Mouse (Mus musculus) A20 (cell line): Measurements from ENCODE around the gene Slc6a9.

ENCODE experiments used
- DNase-seq: peaks from one replicate; pipeline ENCODE4 v3.0.0-alpha.2; 2011; ENCODE audit warnings: low read depth, low spot score

The Slc6a9 gene

DNA sequence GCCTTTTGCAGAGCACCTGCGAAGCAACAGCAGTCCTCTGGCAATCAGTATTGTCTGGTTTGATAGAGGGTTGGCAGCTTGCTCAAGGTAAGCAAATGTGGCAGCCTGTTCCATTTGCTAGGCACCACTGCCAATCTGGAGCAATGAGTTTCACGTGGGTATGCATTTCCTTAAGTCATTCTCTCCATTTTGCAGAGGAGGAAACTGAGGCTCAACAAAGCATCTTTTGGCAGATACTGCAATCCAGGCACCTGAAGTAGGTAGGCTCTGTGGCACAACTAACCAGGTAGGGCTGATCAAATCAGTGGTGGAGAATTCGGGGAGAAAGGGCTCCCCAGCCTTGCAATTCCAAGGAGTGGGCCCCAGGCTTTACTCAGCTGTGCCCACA is at the start of gene Slc6a9:
TSS of gene Slc6a9 (plus strand) at position 50 of the 388 bp plus-strand sequence.
- no peak for DNase-seq

GRCm38 (mm10) chr4:117786963-117787362 is 47.3 kb upstream of the Slc6a9 start:
- peak; percentile 87 for DNase-seq

GRCm38 (mm10) chr4:117788308-117788707 is 46.0 kb upstream of the Slc6a9 start:
- DNase-seq, result no peak

GRCm38 (mm10) chr4:117799904-117800303 is 34.4 kb upstream of the Slc6a9 start:
- DNase-seq, result no peak

DNA sequence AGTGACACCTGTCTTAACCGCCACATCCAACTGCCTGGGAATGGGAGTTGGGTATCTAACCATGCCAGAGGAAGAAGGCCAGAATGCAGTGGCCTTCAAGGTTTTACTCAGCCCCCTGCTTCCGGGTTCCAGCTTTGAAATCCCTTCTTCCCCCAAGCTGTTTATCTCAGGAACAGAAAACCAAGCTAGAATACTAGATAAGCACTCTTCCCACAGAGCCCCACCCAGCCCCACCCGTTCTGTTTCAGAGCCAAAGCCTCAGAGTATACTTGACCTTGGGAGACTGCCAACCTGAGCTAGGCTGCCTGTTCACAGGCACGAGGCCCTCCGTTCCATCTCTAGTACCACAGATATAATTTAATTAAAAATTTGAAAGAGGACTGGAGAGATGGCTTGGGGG is 27.3 kb upstream of the Slc6a9 start:
- no peak for DNase-seq

DNA sequence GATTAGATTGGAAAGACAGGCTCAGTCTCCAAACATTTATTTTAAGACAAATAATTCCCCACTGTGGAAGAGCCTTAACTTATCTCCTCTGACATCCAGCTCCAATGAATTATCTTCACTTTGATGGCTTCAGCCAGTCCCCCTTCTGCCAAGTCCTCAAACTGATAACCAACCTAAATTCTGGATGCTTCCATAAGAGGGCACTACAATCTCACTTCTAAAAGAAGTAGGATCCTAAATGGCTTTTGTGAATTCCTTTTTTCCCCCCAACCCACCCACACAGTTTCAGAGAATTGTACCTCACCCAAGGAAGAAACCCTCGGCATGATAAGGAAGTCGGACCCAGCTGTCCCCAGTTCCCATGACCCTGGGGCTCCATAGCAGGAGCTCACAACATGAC is 23.4 kb upstream of the Slc6a9 start:
- DNase-seq, result no peak

- no peak for DNase-seq
Measured at GRCm38 (mm10) chr4:117813591-117814192, 20.6 kb upstream of the Slc6a9 start.

DNA sequence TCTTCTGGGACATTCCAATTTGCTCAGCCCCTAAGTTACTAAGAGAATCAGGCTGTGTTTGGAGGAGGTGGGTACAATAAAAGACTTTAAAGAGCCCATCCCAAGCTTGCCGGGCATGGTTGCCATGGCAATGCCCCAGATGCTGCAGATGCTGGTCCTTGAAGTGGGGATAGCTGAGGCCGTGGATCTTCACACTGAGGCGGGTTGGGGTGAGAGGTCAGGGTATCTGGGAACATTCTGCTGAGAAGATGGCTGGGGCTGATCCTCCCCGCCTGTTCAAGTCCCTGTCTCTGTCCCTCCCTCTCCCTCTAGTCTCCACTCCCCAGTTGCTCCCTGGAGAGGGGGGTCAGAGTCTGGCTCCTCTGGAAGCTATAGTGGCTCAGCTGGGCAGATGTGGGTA is 20.0 kb upstream of the Slc6a9 start:
- no peak for DNase-seq

DNA sequence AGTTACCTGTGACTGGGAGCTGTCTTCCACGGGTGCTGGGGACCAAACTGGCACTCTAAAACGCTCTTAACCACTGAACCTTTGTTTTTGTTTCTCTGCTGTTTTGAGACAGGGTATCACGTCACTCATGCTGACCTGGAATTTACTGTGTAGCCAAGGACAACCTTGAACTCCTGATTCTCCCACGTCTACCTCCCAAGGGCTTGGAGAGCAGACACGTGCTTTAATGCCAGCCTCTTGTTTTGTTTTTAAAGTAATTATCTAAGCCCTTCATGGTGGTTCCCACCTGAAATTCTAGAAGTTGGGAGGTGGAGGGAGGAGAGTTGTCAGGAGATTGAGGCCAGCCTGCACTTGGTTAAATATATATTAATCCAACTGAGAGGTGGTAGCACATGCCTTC is 17.5 kb upstream of the Slc6a9 start:
- no peak for DNase-seq

DNA sequence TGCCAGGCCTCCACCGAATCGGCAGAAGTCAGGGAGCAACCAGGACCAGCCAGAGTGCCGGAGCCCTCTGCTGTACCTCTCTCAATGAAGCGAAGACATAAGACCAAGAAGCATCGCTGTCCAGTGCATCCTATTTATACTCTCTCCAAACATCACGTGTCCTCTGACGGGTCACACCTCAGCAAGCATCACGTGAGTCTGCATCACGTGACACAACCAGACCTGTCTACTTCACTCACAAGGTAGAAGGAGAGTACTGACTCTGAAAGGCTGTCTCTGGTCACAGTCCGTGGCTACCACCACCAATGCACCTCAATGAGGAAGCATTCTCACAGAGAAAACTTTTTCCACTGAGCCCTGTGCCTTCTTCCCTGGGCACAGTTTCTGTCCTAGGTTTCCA is 16.3 kb upstream of the Slc6a9 start:
- no peak for DNase-seq

DNA sequence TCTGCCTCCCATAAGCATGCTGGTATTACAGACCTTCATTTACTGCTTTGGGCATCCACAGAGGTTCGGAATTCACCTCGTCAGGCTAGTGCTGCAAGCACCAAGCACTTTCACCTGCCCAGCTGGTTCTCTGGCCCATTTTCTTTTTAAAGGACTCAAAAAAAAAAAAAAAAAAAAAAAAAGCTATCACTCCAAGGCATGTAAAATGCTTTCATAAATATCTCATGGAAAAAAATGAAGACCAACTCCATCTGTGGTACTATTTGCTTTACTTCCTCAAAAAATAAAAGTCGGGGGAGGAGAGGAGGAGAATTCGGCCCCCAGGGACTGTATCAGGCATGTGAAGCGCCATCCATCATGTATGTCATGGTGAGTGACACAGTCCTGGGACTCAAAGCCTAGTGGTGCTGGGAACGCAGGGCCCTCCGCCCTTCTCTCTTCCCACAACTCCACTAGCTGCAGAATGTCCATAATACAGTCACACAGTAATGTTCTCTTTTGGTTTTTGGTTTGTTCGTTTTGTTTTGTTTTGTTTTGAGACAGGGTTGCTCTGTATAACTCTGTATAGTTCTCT is 5.6 kb upstream of the Slc6a9 start:
- DNase-seq, result no peak

- DNase-seq, result peak; percentile 46
Measured at GRCm38 (mm10) chr4:117829260-117830123, 4.8 kb upstream of the Slc6a9 start.

- no peak for DNase-seq
Measured at GRCm38 (mm10) chr4:117830124-117830551, 4.2 kb upstream of the Slc6a9 start.

DNA sequence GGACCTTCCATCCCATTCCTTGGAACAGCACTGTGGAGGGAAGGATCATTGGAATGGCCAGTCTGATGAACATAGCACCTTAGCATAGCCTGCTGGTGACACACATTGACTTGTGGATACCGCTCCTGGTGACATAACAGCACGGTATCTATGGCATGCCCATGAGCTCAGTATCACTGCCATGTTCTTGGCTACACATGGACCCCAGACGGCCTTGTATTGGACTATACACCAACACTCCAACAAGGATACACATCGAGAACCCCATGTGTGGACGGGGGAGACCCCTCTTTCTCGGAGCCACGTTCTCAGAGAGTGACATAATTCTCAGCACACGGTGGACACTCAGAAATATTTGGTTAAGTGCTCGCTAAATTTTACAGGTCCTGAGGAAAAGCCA is 3.5 kb upstream of the Slc6a9 start:
- DNase-seq, result no peak

DNA sequence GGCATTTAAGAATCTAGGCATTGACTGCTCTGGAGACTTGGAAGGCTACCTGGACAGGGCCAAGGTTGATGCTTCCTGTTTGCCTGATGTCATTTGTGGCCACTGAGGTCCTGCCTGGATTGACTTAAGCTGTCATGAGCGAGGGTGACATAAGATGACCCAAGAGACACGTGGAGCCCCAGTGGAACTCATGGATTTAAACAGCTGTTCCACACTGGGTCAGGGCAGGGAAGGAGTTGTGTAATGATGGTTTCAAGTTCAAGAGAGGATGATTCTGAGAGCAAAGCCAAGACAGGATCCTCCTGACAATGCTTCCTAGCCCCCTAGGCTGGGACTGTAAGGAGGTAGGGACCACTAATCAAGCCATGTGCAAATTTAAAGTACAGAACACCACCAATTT is 2.8 kb upstream of the Slc6a9 start:
- no peak for DNase-seq

DNA sequence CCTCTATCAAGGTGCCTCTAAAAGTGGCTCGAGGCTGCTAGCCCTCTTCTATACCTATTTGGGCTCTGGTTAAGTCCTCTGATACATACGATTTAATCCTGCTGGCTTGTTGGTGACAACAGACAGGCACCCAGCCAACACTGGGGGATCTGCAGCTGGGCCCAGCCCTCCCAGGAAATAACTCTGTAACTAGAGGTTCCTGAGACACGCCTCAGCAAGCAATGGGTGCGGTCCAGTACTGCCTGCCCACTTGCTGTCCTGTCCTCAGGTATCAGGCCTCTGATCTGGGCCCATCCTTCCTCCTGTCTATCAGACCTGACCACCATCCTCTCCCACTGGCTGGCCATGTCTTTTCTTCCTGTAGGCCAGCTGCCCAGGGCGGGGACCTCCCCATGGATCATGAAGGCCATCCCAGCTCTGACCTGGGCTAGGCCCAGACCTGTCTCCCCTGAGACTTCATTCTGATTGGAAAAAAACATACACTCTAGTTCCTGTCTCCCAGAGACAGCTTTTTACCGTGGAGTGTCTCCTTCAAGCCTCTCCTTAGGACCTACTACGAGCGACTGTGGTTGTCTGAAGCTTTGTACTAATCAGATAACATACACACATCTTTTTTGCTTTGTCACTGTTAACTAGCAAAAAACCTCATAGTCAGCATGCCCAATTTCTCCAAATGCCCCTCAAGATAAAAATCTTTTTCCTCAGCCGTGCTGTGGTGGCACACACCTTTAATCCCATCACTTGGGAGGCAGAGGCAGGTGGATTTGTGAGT is 2.2 kb upstream of the Slc6a9 start:
- no peak for DNase-seq

GRCm38 (mm10) chr4:117834845-117835530 is 682 bp downstream of the Slc6a9 start:
- no peak for DNase-seq

GRCm38 (mm10) chr4:117835531-117836111 is 1.3 kb downstream of the Slc6a9 start:
- DNase-seq, result peak; percentile 78

DNA sequence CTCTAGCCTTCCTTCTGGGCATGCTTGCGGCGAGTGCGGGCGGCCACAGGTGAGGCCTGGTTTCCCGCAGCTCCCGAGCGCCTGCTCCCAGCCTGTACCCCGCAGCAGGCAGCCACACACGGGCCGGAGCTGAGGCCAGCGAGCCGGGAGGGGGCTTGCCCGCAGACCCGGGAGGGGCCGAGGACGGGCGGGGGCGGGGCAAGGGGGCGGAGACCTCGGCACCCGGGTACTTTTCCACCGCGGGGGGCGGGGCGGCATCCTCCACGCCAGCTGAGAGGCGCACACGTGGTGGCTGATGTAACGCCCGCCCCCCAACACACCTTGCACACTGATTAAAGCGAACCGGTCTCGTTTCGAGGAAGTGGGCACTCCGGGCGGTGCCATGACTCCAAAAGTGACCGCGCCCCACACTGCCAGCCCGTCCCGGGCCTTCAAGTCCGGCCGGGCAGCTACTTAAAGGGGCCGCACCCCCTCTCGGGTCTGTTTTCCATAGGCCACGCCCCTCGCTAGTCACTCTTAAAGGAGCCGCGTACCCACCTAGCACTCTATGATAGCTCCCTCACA is 2.0 kb downstream of the Slc6a9 start:
- peak; percentile 94 for DNase-seq

GRCm38 (mm10) chr4:117837271-117837670 is 3.0 kb downstream of the Slc6a9 start:
- no peak for DNase-seq

GRCm38 (mm10) chr4:117839366-117839765 is 5.1 kb downstream of the Slc6a9 start:
- DNase-seq, result no peak
